Mouse (Mus musculus): Measurements from ENCODE around the gene Gga1. TPM values are rescaled to one million over a fixed set of nuclear protein-coding genes. Genes with fewer than 3 reads are reported as not detected.
"Not testable (repeated sequence)": the region's sequence is repeated elsewhere in the genome, so short reads cannot be mapped to it uniquely, and the experiment has no call there.

The Gga1 gene
- polyA plus RNA-seq, 1 experiment: 71.2 TPM

GRCm38 (mm10) chr15:78874989-78875388, 2.0 kb upstream of the Gga1 start:
- H3ac ChIP-seq (ENCODE audit: control insufficient read depth, insufficient read length, low read depth): no peak overlapping the region
- no peak for TF ChIP-seq FOSL1 (IDR thresholded peaks at IDR 0.05; ENCODE audit: insufficient read depth, low read length, poor library complexity, severe bottlenecking)

GRCm38 (mm10) chr15:78875537-78875936, 1.5 kb upstream of the Gga1 start:
- H3K79me2 ChIP-seq (ENCODE audit: control insufficient read depth, insufficient read depth): peaks cover 26% of the 10 kb centered on the region
- H3K27me3 ChIP-seq (ENCODE audit: control insufficient read depth, insufficient read depth, insufficient read length): no peaks in the 10 kb centered on the region
- no peak overlapping the region for H3K4me3 ChIP-seq (ENCODE audit: insufficient read depth, poor library complexity, severe bottlenecking)
- peaks cover 5% of the 10 kb centered on the region for H3K36me3 ChIP-seq (ENCODE audit: control insufficient read depth, insufficient read depth)
- peaks cover 6% of the 10 kb centered on the region for H3K79me3 ChIP-seq (ENCODE audit: low read depth)
- TF ChIP-seq FOSL1 (IDR thresholded peaks at IDR 0.05; ENCODE audit: insufficient read depth, low read length, poor library complexity, severe bottlenecking) (no peak), USF1 (IDR thresholded peaks at IDR 0.05; ENCODE audit: low read depth) (no peak), CEBPB (IDR thresholded peaks at IDR 0.05; ENCODE audit: low read depth) (no peak), MYOD1 (IDR thresholded peaks at IDR 0.05; ENCODE audit: control insufficient read depth, insufficient read length, low read depth) (no peak), MAX (IDR thresholded peaks at IDR 0.05) (no peak), CTCF (IDR thresholded peaks at IDR 0.05; ENCODE audit: control insufficient read depth, insufficient read depth, insufficient read length) (no peak), MYOG (IDR thresholded peaks at IDR 0.05; ENCODE audit: control insufficient read depth, extremely low read depth, insufficient read length) (no peak)
- no peak overlapping the region for H3ac ChIP-seq (ENCODE audit: control insufficient read depth, insufficient read length, low read depth)

More at GRCm38 (mm10) chr15:78874989-78875388, 2.0 kb upstream of the Gga1 start:
- H3K79me2 ChIP-seq (ENCODE audit: control insufficient read depth, insufficient read depth): peaks cover 23% of the 10 kb centered on the region
- H3K27me3 ChIP-seq (ENCODE audit: control insufficient read depth, insufficient read depth, insufficient read length): no peaks in the 10 kb centered on the region
- H3K36me3 ChIP-seq (ENCODE audit: control insufficient read depth, insufficient read depth): no peaks in the 10 kb centered on the region
- no peak overlapping the region for H3K4me3 ChIP-seq (ENCODE audit: insufficient read depth, poor library complexity, severe bottlenecking)
- peaks cover 6% of the 10 kb centered on the region for H3K79me3 ChIP-seq (ENCODE audit: low read depth)

- Histone ChIP-seq H3ac (ENCODE audit: control insufficient read depth, insufficient read length, low read depth) (no peak overlapping the region), H3K79me3 (ENCODE audit: low read depth) (peaks cover 6% of the 10 kb centered on the region), H3K4me3 (ENCODE audit: insufficient read depth, poor library complexity, severe bottlenecking) (peak overlapping the region; percentile 98), H3K79me2 (ENCODE audit: control insufficient read depth, insufficient read depth) (peaks cover 26% of the 10 kb centered on the region), H3K36me3 (ENCODE audit: control insufficient read depth, insufficient read depth) (peaks cover 12% of the 10 kb centered on the region), H3K27me3 (ENCODE audit: control insufficient read depth, insufficient read depth, insufficient read length) (no peaks in the 10 kb centered on the region)
- TF ChIP-seq MYOD1 (IDR thresholded peaks at IDR 0.05; ENCODE audit: control insufficient read depth, insufficient read length, low read depth): no peak
- TF ChIP-seq MYOG (IDR thresholded peaks at IDR 0.05; ENCODE audit: control insufficient read depth, extremely low read depth, insufficient read length): no peak
- no peak for TF ChIP-seq USF1 (IDR thresholded peaks at IDR 0.05; ENCODE audit: low read depth)
- no peak for TF ChIP-seq FOSL1 (IDR thresholded peaks at IDR 0.05; ENCODE audit: insufficient read depth, low read length, poor library complexity, severe bottlenecking)
- TF ChIP-seq CTCF (IDR thresholded peaks at IDR 0.05; ENCODE audit: control insufficient read depth, insufficient read depth, insufficient read length): peak; percentile 56
- TF ChIP-seq MAX (IDR thresholded peaks at IDR 0.05): peak; percentile 24
- TF ChIP-seq CEBPB (IDR thresholded peaks at IDR 0.05; ENCODE audit: low read depth): no peak
Observed at GRCm38 (mm10) chr15:78876258-78876696, 713 bp upstream of the Gga1 start.

- TF ChIP-seq FOSL1 (IDR thresholded peaks at IDR 0.05; ENCODE audit: insufficient read depth, low read length, poor library complexity, severe bottlenecking): no peak
- no peak for TF ChIP-seq MYOD1 (IDR thresholded peaks at IDR 0.05; ENCODE audit: control insufficient read depth, insufficient read length, low read depth)
- TF ChIP-seq CTCF (IDR thresholded peaks at IDR 0.05; ENCODE audit: control insufficient read depth, insufficient read depth, insufficient read length): no peak
- no peak for TF ChIP-seq CEBPB (IDR thresholded peaks at IDR 0.05; ENCODE audit: low read depth)
- no peak for TF ChIP-seq USF1 (IDR thresholded peaks at IDR 0.05; ENCODE audit: low read depth)
- no peak for TF ChIP-seq MYOG (IDR thresholded peaks at IDR 0.05; ENCODE audit: control insufficient read depth, extremely low read depth, insufficient read length)
- no peak for TF ChIP-seq MAX (IDR thresholded peaks at IDR 0.05)
- Histone ChIP-seq H3K27me3 (ENCODE audit: control insufficient read depth, insufficient read depth, insufficient read length) (no peaks in the 10 kb centered on the region), H3K36me3 (ENCODE audit: control insufficient read depth, insufficient read depth) (peaks cover 28% of the 10 kb centered on the region), H3K79me2 (ENCODE audit: control insufficient read depth, insufficient read depth) (peaks cover 26% of the 10 kb centered on the region), H3K79me3 (ENCODE audit: low read depth) (peaks cover 6% of the 10 kb centered on the region), H3ac (ENCODE audit: control insufficient read depth, insufficient read length, low read depth) (peak overlapping the region; percentile 66), H3K4me3 (ENCODE audit: insufficient read depth, poor library complexity, severe bottlenecking) (peak overlapping the region; percentile 98)
Observed at GRCm38 (mm10) chr15:78877810-78878390, 910 bp downstream of the Gga1 start.

GRCm38 (mm10) chr15:78878792-78879516, 2.0 kb downstream of the Gga1 start:
- H3K4me3 ChIP-seq (ENCODE audit: insufficient read depth, poor library complexity, severe bottlenecking); H3K27me3 ChIP-seq (ENCODE audit: control insufficient read depth, insufficient read depth, insufficient read length); H3K79me3 ChIP-seq (ENCODE audit: low read depth); H3ac ChIP-seq (ENCODE audit: control insufficient read depth, insufficient read length, low read depth): not testable (repeated sequence)
- H3K79me2 ChIP-seq (ENCODE audit: control insufficient read depth, insufficient read depth): peaks cover 26% of the 10 kb centered on the region
- peaks cover 38% of the 10 kb centered on the region for H3K36me3 ChIP-seq (ENCODE audit: control insufficient read depth, insufficient read depth)

- Histone ChIP-seq H3K79me3 (ENCODE audit: low read depth) (peaks cover 6% of the 10 kb centered on the region), H3K4me3 (ENCODE audit: insufficient read depth, poor library complexity, severe bottlenecking) (no peak overlapping the region), H3K36me3 (ENCODE audit: control insufficient read depth, insufficient read depth) (peaks cover 51% of the 10 kb centered on the region), H3K27me3 (ENCODE audit: control insufficient read depth, insufficient read depth, insufficient read length) (no peaks in the 10 kb centered on the region), H3ac (ENCODE audit: control insufficient read depth, insufficient read length, low read depth) (no peak overlapping the region), H3K79me2 (ENCODE audit: control insufficient read depth, insufficient read depth) (peaks cover 26% of the 10 kb centered on the region)
- no peak for TF ChIP-seq FOSL1 (IDR thresholded peaks at IDR 0.05; ENCODE audit: insufficient read depth, low read length, poor library complexity, severe bottlenecking)
- no peak for TF ChIP-seq CTCF (IDR thresholded peaks at IDR 0.05; ENCODE audit: control insufficient read depth, insufficient read depth, insufficient read length)
- TF ChIP-seq MAX (IDR thresholded peaks at IDR 0.05): no peak
- TF ChIP-seq MYOD1 (IDR thresholded peaks at IDR 0.05; ENCODE audit: control insufficient read depth, insufficient read length, low read depth): no peak
- no peak for TF ChIP-seq USF1 (IDR thresholded peaks at IDR 0.05; ENCODE audit: low read depth)
- TF ChIP-seq MYOG (IDR thresholded peaks at IDR 0.05; ENCODE audit: control insufficient read depth, extremely low read depth, insufficient read length): no peak
- TF ChIP-seq CEBPB (IDR thresholded peaks at IDR 0.05; ENCODE audit: low read depth): no peak
Observed at GRCm38 (mm10) chr15:78880432-78880831, 3.4 kb downstream of the Gga1 start.

Data from C2C12 (cell line).